Mouse (Mus musculus): Measurements from ENCODE around the gene Rbm26. TPM values are rescaled to one million over a fixed set of nuclear protein-coding genes. Genes with fewer than 3 reads are reported as not detected.
A peak's percentile ranks its signal among the peaks of the same experiment; 100 is the strongest.

The Rbm26 gene
- total RNA-seq (2022): 10 to 100 TPM; 40.0 to 69.5 (median 47.2) TPM

- peak; percentile 96 for DNase-seq
Measured at GRCm38 (mm10) chr14:105177238-105177693, at the start of gene Rbm26. Rbm26 (minus strand) TSS chr14:105177327.

- DNase-seq: no peak
Measured at GRCm38 (mm10) chr14:105225790-105226189, 48.7 kb upstream of the Rbm26 start.

DNA sequence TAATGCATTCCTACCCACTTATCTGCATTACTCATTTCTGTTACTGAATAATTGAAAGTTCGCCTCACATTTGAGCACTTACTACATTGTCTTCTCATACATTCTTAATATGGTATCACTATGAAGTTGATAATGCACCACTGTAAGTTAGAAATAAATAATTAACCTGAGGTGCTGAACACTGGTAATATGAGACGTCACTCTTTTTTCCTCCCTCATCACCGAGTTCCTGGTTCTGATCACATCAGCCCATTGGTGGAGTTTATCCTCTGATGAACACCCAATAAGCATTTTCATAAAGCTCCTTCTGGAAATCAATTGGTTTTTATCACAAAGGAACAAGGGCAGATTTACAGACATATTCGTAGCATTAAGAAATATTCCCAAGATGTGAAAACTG lies 45.1 kb upstream of the Rbm26 start:
- no peak for DNase-seq

DNA sequence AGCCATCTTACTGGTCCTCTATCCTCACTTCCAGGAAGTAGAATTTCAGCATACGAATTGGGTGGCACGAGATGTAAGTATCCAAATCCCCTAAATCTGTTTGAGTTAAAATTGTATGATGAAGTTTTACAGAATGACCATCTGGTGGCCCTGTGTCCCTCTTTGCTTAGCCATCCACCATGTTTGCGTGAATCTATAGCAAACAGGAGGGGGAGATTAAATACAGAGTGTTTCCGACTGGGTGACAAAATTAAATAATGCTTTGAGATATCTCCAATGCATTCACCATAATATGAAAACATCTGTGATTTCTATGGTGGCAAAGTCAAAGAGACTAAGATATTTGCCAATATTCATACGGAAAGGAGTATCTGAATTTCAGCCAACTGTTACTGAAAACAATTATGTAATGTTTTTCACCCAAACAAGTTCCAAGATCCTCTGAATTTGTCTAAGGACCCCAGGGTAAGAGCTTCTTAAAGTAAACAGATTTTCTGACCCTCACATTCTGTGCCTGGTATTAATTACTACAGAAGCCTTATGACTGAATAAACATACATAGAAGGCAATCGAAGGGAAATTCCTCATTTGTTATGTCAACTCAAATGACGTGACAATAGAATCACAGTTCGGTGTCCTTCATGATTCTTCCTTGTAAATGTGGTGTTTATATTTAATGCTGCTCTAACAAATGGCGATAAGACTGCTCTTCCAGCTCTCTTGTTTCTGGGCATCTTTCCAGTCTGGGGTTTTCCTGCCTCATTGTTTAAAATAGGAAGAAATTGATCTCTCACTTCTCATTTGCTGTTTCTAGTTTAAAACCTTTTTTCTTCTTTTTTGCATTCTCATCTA lies 42.6 kb upstream of the Rbm26 start:
- no peak for DNase-seq

GRCm38 (mm10) chr14:105198401-105198800 lies 21.3 kb upstream of the Rbm26 start:
- peak; percentile 8 for DNase-seq

GRCm38 (mm10) chr14:105194682-105195081 lies 17.6 kb upstream of the Rbm26 start:
- DNase-seq: peak; percentile 63

DNA sequence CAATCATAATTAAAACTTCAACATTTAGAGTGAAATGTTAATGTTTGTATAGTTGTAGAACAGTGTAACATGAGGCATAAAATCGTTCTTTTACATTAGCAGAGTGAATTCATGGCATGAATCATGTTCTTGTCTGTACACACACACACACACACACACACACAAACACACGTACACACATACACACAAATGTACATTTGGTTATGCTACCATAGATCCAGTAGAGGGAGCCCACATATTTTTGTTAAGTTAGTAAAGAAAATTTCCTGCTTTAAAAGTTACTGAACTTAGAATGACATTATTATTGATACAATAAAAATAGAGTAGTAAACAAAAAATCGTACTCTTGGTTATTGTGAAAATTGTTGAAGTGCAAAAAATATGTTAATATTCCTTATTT lies 7.7 kb upstream of the Rbm26 start:
- no peak for DNase-seq

- no peak for DNase-seq
Measured at GRCm38 (mm10) chr14:105182786-105183185, 5.7 kb upstream of the Rbm26 start.

DNA sequence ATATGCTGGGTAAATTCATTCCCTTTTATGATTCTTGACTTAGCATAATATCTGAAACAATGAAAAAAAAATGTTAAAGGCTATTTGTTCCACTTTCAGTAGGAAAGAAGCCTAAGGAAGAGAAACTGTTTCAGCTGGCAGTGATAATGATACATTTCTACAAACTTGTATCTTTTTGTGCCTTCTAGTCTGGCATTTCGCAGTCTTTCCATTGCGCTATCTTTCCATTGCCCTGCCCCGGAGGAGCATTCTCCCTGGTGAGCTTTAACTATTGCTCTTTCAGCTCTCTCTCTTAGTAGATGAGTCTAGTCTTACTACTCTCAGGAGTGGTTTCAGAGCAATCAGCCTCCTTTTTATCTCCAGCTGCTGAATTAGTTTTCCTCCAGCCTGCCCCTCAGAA lies 2.6 kb upstream of the Rbm26 start:
- DNase-seq: no peak

DNA sequence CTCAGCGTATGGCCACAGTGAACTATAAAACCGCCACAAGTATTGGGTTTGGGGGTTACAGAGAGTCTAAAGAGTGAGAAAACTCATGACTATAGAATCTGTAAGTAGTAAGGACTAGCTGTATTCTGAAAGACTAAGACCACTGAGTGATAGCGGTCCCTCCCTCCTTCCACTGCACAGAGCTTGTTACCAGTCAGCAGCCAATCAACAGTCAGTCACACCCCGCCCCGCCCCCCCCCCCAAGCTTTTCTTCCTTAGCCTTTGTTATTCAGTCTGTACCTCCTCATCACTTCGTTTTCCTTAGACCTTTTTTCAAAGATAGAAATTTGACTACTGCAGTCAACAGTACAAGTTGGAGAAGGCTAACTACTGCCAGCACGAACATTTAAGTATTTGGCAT lies 1.9 kb upstream of the Rbm26 start:
- DNase-seq: no peak

DNA sequence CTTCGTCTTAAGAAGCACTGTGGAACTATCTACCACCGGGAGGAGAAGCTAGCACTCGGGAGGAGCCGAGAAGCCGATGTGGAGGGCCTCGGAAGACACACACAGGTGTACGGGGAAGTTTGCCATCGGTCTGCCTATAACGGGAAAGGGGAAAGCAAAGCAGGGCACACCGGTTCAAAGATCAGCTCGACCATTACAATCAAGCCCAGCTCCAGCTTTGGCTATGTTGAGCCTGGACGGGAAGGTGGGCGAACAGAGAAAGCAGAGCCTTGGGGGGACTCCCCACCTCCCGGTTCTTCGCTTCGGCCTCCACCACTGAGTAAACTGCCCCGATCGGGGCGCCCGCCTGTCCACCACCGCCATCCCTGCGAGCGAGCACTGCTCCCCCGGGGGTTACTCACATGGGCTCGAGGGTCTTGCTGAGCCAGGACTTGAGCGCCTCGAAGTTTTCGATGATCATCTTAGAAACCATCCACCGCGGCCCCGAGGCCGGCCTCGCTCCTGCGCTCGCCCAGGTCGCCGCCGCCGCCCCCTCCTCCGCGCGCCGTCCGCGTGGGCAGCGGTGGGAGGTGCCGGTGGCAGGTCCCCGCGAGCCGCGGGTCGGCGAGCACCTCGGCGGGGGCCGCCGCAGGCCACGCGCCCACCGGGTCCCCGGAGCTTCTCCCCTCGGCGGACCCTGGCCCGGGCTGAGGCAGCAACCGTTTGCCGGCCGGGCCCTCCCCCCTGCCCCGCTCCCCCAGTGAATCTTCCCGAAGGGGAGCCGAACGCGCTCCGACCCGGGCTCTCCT lies 552 bp downstream of the Rbm26 start:
- DNase-seq: peak; percentile 13

DNA sequence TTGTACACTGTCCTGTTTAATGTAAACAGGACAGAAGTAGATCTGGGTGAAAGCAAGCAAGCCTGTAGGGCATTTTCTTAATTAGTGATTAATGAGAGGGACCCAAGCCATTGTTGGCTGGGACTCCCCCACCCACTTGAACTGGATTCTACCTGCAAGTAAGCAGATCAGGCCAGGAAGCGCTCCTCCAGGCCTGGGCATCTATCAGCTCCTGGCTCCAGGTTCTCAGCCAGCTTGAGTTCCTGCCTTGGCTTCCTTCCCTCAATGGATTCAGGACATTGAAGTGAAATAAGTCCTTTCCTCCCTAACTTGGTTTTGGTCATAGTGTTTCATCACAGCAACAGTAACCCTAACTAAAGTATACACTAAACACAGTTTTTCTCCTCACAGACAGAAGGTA lies 9.9 kb downstream of the Rbm26 start:
- DNase-seq: no peak

DNA sequence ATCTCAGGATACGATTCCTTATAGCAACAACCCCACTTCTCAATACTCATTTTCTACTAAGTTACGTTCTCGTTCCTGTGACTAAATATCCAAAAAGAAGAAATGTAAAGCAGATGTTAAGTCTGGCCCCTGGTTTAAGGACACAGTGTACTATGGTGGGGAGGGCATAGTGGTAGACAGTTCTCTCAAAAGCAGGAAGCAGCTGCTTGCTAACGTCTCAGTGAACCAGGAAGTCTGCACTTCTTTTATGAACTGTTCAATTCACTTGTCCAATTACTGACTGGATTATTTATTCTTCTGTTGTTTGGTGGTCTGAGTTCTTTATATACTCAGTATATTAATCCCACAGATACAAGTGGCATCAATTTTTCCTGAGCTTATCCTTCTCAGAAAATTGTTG lies 12.3 kb downstream of the Rbm26 start:
- no peak for DNase-seq

DNA sequence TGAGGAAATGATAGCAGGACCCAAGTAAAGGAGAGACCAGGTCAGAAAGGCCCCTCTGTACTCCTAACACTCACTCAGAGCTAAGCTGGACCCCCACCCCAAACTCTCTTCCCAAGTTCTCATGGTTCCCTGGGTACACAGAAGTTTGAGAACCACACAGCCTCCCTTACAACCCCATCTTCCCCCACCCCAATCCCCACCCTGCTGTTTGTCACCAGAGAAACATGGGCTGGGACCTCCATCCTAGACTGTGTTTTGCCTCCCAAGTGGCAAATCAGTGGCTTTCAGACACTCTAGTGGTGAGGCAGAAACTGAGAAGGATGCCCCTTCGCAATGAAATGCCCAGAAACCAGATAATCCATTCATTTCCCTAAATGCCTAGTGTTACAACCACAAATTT lies 15.8 kb downstream of the Rbm26 start:
- no peak for DNase-seq

DNA sequence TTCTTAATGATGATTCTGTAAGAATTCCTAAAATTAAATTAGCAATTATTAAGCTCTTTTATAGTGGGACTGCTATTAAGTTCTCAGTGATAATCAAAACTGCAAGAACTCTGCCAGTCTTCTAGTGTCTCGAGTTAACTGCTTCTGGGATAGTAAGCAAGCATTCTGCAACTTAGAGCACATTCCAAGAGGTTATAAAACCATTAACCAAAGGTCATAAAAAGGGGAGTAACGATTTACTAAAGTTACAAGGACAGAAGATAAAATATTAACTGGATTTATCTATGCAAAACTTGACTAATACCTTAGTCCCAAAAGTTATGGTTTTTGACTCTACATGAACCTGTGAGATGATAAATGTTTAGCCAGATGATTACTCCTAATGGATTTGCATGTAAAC lies 18.6 kb downstream of the Rbm26 start:
- no peak for DNase-seq

DNA sequence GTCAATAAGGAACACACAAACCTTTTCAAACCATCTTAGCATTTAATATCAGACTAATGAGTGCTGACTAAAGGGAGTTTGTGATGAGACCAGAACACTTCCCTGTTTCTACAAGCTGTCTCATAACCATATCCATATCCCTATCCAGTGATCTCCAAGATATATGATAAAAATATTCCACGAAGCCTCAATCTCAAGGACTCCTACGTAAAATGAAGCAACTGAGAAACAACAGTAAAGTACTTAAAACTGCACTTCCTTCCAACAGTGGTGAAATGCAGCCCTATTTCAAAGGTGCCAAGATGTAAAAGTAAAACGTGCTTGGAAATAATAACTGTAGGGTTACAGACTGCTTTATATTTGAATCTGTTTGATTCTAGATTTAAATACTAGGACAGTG lies 43.1 kb downstream of the Rbm26 start:
- DNase-seq: no peak

DNA sequence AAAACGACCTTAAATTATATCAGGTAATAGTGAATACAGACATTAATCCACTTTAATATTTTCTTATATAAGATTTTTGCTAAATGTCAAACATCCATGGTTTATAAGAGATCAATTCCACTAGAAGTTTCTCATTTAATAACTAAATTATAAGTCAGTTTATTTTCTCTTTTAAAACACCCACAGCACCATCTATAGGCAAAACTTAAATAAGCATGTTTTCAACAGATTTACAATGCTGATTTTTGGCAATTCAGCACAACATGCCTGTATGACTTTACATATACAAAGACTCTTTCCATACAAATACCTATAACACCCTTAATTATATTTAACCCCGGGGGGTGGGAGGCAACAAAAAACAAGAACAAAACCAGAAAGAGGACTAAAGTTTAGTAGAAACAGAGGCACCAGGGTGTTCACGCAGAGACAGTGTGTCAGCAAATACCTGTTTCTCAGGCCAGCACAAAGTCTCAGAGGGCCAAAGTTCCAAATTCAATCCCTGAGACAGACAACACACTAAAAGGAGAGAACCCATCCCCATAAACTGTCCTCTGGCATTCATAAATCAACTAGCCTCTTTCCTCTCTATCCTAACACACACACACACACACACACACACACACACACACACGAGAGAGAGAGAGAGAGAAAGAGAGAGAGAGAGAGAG lies 49.3 kb downstream of the Rbm26 start:
- DNase-seq: no peak

GRCm38 (mm10) chr14:105124513-105124912 lies 52.6 kb downstream of the Rbm26 start:
- no peak for DNase-seq

GRCm38 (mm10) chr14:105115402-105115801 lies 61.7 kb downstream of the Rbm26 start:
- DNase-seq: no peak

GRCm38 (mm10) chr14:105106252-105106651 lies 70.9 kb downstream of the Rbm26 start:
- no peak for DNase-seq

- no peak for DNase-seq
Measured at GRCm38 (mm10) chr14:105098861-105099260, 78.3 kb downstream of the Rbm26 start.

- DNase-seq: no peak
Measured at GRCm38 (mm10) chr14:105096221-105096620, 80.9 kb downstream of the Rbm26 start.

DNA sequence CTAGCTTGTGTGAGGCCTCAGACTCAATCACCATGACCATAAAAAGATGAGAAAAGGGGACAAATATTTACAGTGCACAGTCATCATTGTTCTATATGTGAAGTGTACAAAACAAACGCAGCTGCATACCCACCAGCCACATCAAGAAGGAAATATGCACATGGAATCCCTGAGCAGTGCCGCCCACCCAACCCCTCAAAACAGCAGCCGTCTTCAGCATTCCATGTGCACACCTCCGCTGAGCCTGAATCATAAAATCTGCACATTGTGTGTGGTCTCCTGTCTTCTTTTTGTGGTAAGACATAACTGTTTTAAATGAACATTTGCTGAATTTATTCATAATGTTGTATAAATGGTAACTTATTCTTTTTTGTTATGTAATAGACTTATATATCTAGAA lies 90.1 kb downstream of the Rbm26 start:
- DNase-seq: no peak

All from adrenal gland, adult 8-10 months (tissue).